Mouse (Mus musculus) ES-Bruce4 (cell line): Measurements from ENCODE around the gene Scn3a.

Source experiments
- CTCF ChIP-seq: IDR thresholded peaks from one replicate; pipeline ENCODE4 v1.8.1; 2011; ENCODE audit warnings: low read depth, low read length
- EP300 ChIP-seq: IDR thresholded peaks from 2 replicates; pipeline ENCODE4 v1.6.1; 2011; ENCODE audit warnings: low read depth, low read length; ENCODE audit not compliant: insufficient read depth
- POLR2A ChIP-seq: IDR thresholded peaks from one replicate; pipeline ENCODE4 v1.8.1; 2011; ENCODE audit warnings: low read length; ENCODE audit not compliant: insufficient read depth

- TF ChIP-seq CTCF (no peak), POLR2A (no peak), EP300 (no peak)
These were observed 124.3 kb downstream of the Scn3a start for GRCm38 (mm10) chr2:65443082-65443481.
